Mouse (Mus musculus): ENCODE measurements at regions not wholly inside any gene's neighbourhood (a gene's known extent, or its start where the extent isn't known, plus 50 kb on each side); places are given as distances from the start of the nearest gene placed in this dataset.
A peak's percentile ranks its signal among the peaks of the same experiment; 100 is the strongest.

DNA sequence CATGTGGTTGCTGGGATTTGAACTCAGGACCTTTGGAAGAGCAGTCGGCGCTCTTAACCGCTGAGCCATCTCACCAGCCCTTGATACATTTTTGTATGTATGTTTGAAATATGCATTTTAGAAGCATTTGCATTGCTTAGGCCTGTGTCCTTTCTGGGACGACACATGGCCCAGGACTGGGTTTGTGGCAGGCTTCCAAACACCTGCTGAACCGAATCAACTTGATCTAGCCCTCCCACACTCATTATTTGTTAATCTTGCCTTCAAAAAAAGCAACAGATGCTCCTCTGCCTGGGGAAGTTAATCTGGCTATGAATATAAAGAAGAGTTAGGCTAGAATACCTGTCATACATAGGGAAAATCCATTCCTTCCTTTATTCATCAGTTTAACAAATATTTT is 123.7 kb upstream of the Tmem164 start:
- Histone ChIP-seq H3K4me3 (ENCODE audit: insufficient read depth in 1 of 2, low read depth in 2 of 2, low read length in 2 of 2) (no peak overlapping the region), H3K4me2 (ENCODE audit: low read depth) (no peak overlapping the region), H3K27me3 (ENCODE audit: control insufficient read depth, insufficient read depth, low read length) (no peaks in the 10 kb centered on the region), H3K9me3 (ENCODE audit: control insufficient read depth, low read length) (no peaks in the 10 kb centered on the region), H3K27ac (no peak overlapping the region), H3K9ac (replicated peaks) (no peak overlapping the region), H3K4me1 (replicated peaks; ENCODE audit: control insufficient read depth in 2 of 2, insufficient read depth in 2 of 2, low read length in 1 of 2) (no peaks in the 10 kb centered on the region), H3K36me3 (replicated peaks; ENCODE audit: control insufficient read depth, insufficient read depth, low read depth) (no peaks in the 10 kb centered on the region)
- no peak for DNase-seq (ENCODE audit: low read depth in 3 of 3, low spot score in 3 of 3)
- WGBS (ENCODE audit: insufficient replicate concordance), result 74% methylated on average over 5 of the region's 5 CpGs
- no peak for TF ChIP-seq EP300 (IDR thresholded peaks at IDR 0.05; ENCODE audit: low read depth)
- TF ChIP-seq CTCF (IDR thresholded peaks at IDR 0.05; ENCODE audit: low read depth), result no peak
- no peak for ATAC-seq (ENCODE audit: insufficient read depth)

GRCm38 (mm10) chrX:142560209-142560912 is 120.8 kb upstream of the Tmem164 start:
- TF ChIP-seq CTCF (IDR thresholded peaks at IDR 0.05; ENCODE audit: low read depth), result no peak
- no peaks in the 10 kb centered on the region for H3K9me3 ChIP-seq (ENCODE audit: control insufficient read depth, low read length)
- DNase-seq (ENCODE audit: low read depth in 3 of 3, low spot score in 3 of 3) (no peak), ATAC-seq (ENCODE audit: insufficient read depth) (no peak)
- no peaks in the 10 kb centered on the region for H3K4me1 ChIP-seq (replicated peaks; ENCODE audit: control insufficient read depth in 2 of 2, insufficient read depth in 2 of 2, low read length in 1 of 2)
- no peaks in the 10 kb centered on the region for H3K27me3 ChIP-seq (ENCODE audit: control insufficient read depth, insufficient read depth, low read length)
- H3K4me3 ChIP-seq (ENCODE audit: insufficient read depth in 1 of 2, low read depth in 2 of 2, low read length in 2 of 2), result no peak overlapping the region
- H3K36me3 ChIP-seq (replicated peaks; ENCODE audit: control insufficient read depth, insufficient read depth, low read depth), result no peaks in the 10 kb centered on the region
- no peak overlapping the region for H3K9ac ChIP-seq (replicated peaks)
- H3K27ac ChIP-seq, result no peak overlapping the region
- WGBS (ENCODE audit: insufficient replicate concordance), result 54% methylated on average over 2 of the region's 2 CpGs
- no peak overlapping the region for H3K4me2 ChIP-seq (ENCODE audit: low read depth)

- DNase-seq (ENCODE audit: low read depth in 3 of 3, low spot score in 3 of 3) (no peak), ATAC-seq (ENCODE audit: insufficient read depth) (peak; percentile 68)
- Histone ChIP-seq H3K27me3 (ENCODE audit: control insufficient read depth, insufficient read depth, low read length) (no peaks in the 10 kb centered on the region), H3K36me3 (replicated peaks; ENCODE audit: control insufficient read depth, insufficient read depth, low read depth) (no peaks in the 10 kb centered on the region), H3K4me2 (ENCODE audit: low read depth) (no peak overlapping the region), H3K4me3 (ENCODE audit: insufficient read depth in 1 of 2, low read depth in 2 of 2, low read length in 2 of 2) (no peak overlapping the region), H3K27ac (no peak overlapping the region), H3K9me3 (ENCODE audit: control insufficient read depth, low read length) (no peaks in the 10 kb centered on the region), H3K9ac (replicated peaks) (no peak overlapping the region), H3K4me1 (replicated peaks; ENCODE audit: control insufficient read depth in 2 of 2, insufficient read depth in 2 of 2, low read length in 1 of 2) (no peaks in the 10 kb centered on the region)
- no peak for TF ChIP-seq EP300 (IDR thresholded peaks at IDR 0.05; ENCODE audit: low read depth)
- no peak for TF ChIP-seq CTCF (IDR thresholded peaks at IDR 0.05; ENCODE audit: low read depth)
- WGBS (ENCODE audit: insufficient replicate concordance), result 13% methylated on average over 5 of the region's 5 CpGs
These were observed 119.4 kb upstream of the Tmem164 start for GRCm38 (mm10) chrX:142561788-142562187.

- TF ChIP-seq CTCF (IDR thresholded peaks at IDR 0.05; ENCODE audit: low read depth), result no peak
- TF ChIP-seq EP300 (IDR thresholded peaks at IDR 0.05; ENCODE audit: low read depth), result no peak
- Histone ChIP-seq H3K9me3 (ENCODE audit: control insufficient read depth, low read length) (no peaks in the 10 kb centered on the region), H3K9ac (replicated peaks) (no peak overlapping the region), H3K4me2 (ENCODE audit: low read depth) (no peak overlapping the region), H3K4me3 (ENCODE audit: insufficient read depth in 1 of 2, low read depth in 2 of 2, low read length in 2 of 2) (no peak overlapping the region), H3K27ac (no peak overlapping the region), H3K4me1 (replicated peaks; ENCODE audit: control insufficient read depth in 2 of 2, insufficient read depth in 2 of 2, low read length in 1 of 2) (no peaks in the 10 kb centered on the region), H3K27me3 (ENCODE audit: control insufficient read depth, insufficient read depth, low read length) (no peaks in the 10 kb centered on the region), H3K36me3 (replicated peaks; ENCODE audit: control insufficient read depth, insufficient read depth, low read depth) (no peaks in the 10 kb centered on the region)
- WGBS (ENCODE audit: insufficient replicate concordance), result 70% methylated on average over 9 of the region's 9 CpGs
- ATAC-seq (ENCODE audit: insufficient read depth) (no peak), DNase-seq (ENCODE audit: low read depth in 3 of 3, low spot score in 3 of 3) (no peak)
These were observed 117.0 kb upstream of the Tmem164 start for GRCm38 (mm10) chrX:142564186-142564585.

DNA sequence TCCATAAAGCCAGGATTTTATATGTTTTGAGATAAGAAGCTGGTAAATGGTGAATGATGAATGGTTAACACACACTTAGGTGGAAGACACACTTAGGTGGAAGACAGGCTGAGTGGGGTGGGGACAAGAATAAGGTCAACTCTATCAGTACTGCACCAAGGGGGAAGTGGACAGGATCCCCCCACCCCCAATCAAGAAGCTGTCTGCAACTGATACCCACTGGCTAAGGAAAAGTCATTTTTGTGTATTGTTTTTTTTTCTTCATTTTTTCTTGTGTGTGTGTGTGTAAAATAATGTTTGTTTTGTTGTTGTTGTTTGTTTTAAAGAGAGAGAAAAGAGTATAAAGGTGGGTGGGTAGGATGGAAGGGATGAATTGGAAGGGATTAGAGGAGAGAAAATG is 109.4 kb upstream of the Tmem164 start:
- no peak overlapping the region for H3K4me3 ChIP-seq (ENCODE audit: insufficient read depth in 1 of 2, low read depth in 2 of 2, low read length in 2 of 2)
- H3K27me3 ChIP-seq (ENCODE audit: control insufficient read depth, insufficient read depth, low read length), result no peaks in the 10 kb centered on the region
- no peak for ATAC-seq (ENCODE audit: insufficient read depth)
- H3K4me2 ChIP-seq (ENCODE audit: low read depth), result no peak overlapping the region
- peaks cover 0 to 10% of the 10 kb centered on the region in 2 experiments; a peak in 2 of 4 replicates for H3K4me1 ChIP-seq (replicated peaks; ENCODE audit: control insufficient read depth in 2 of 2, insufficient read depth in 2 of 2, low read length in 1 of 2)
- H3K36me3 ChIP-seq (replicated peaks; ENCODE audit: control insufficient read depth, insufficient read depth, low read depth), result no peaks in the 10 kb centered on the region
- DNase-seq (ENCODE audit: low read depth in 3 of 3, low spot score in 3 of 3), result no peak
- H3K27ac ChIP-seq, result no peak overlapping the region
- TF ChIP-seq CTCF (IDR thresholded peaks at IDR 0.05; ENCODE audit: low read depth) (no peak), EP300 (IDR thresholded peaks at IDR 0.05; ENCODE audit: low read depth) (no peak)
- no peaks in the 10 kb centered on the region for H3K9me3 ChIP-seq (ENCODE audit: control insufficient read depth, low read length)
- no peak overlapping the region for H3K9ac ChIP-seq (replicated peaks)
